Mouse (Mus musculus): ENCODE measurements around the gene Tal1. TPM values are rescaled to one million over a fixed set of nuclear protein-coding genes. Genes with fewer than 3 reads are reported as not detected.

Tal1 gene
- polyA plus RNA-seq, 1 experiment from 2014 or later, result 0.71 TPM

DNA sequence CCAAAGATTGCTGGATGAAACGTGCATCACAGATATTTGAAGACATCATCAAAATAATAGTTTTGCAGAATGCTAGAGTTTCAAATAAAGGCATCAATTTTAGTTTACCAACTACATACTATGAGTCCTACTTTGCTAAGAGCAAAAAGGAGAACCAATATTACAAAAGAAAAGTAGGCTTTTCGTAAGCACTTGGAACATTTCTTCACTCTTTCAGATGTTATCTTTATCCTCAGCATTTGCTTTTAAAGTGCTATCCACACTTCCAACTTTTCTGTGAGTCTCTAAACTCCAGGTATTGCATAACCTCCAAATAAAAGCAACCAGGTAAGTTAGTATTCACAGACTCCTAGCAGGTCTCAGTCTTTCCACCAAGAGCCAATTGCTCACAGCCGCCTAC, 63.4 kb downstream of the Tal1 start:
- Histone ChIP-seq H3K4me3 (replicated peaks) (no peak overlapping the region), H3K27me3 (no peaks in the 10 kb centered on the region)

GRCm38 (mm10) chr4:115121162-115121561, 64.9 kb downstream of the Tal1 start:
- Histone ChIP-seq H3K9me3 (replicated peaks) (no peaks in the 10 kb centered on the region), H3K27ac (replicated peaks) (no peak overlapping the region), H3K27me3 (no peaks in the 10 kb centered on the region), H3K4me1 (no peaks in the 10 kb centered on the region), H3K4me3 (replicated peaks) (no peak overlapping the region), H3K36me3 (no peaks in the 10 kb centered on the region), H3K9ac (no peak overlapping the region), H3K4me2 (replicated peaks) (no peak overlapping the region)
- 78% methylated on average over 2 of the region's 2 CpGs for WGBS
- ATAC-seq (ENCODE audit: insufficient number of reproducible peaks, low FRiP score, low TSS enrichment, low read depth), result no peak

More for the DNA sequence above, 63.4 kb downstream of the Tal1 start:
- no peaks in the 10 kb centered on the region for H3K36me3 ChIP-seq
- H3K27ac ChIP-seq (replicated peaks), result no peak overlapping the region
- H3K4me1 ChIP-seq, result no peaks in the 10 kb centered on the region
- H3K9me3 ChIP-seq (replicated peaks), result no peaks in the 10 kb centered on the region
- 83% methylated on average over 3 of the region's 3 CpGs for WGBS
- no peak overlapping the region for H3K9ac ChIP-seq
- ATAC-seq (ENCODE audit: insufficient number of reproducible peaks, low FRiP score, low TSS enrichment, low read depth), result no peak
- H3K4me2 ChIP-seq (replicated peaks), result no peak overlapping the region

Other genes starting within 250 kb of the Tal1 start
- gene Gm12830, start 234.7 kb upstream of the Tal1 start, polyA plus RNA-seq (2015; fragmentation: Nextera tagmentation; extraction: Ambion mirVana), result not detected in 2 replicates
- gene Foxd2, start 147.6 kb upstream of the Tal1 start, polyA plus RNA-seq (2015; fragmentation: Nextera tagmentation; extraction: Ambion mirVana), result 1.8 and 2.3 TPM in 2 replicates
- 0.20 TPM in 1 of 2 replicates, not detected in the other for gene Foxe3, start 130.4 kb upstream of the Tal1 start, polyA plus RNA-seq (2015; fragmentation: Nextera tagmentation; extraction: Ambion mirVana)
- gene Cmpk1, start 69.2 kb upstream of the Tal1 start, polyA plus RNA-seq (2015; fragmentation: Nextera tagmentation; extraction: Ambion mirVana), result 107 TPM in 2 replicates
- gene Stil, start 56.3 kb upstream of the Tal1 start, polyA plus RNA-seq (2015; fragmentation: Nextera tagmentation; extraction: Ambion mirVana), result 10.3 and 13.3 TPM in 2 replicates
- gene Pdzk1ip1, start 32.3 kb downstream of the Tal1 start, polyA plus RNA-seq (2015; fragmentation: Nextera tagmentation; extraction: Ambion mirVana), result 59.3 and 69.2 TPM in 2 replicates
- 0.07 and 0.15 TPM in 2 replicates for gene Cyp4x1, start 77.9 kb downstream of the Tal1 start, polyA plus RNA-seq (2015; fragmentation: Nextera tagmentation; extraction: Ambion mirVana)
- 0.11 and 0.24 TPM in 2 replicates for gene Cyp4a29, start 185.7 kb downstream of the Tal1 start, polyA plus RNA-seq (2015; fragmentation: Nextera tagmentation; extraction: Ambion mirVana)
- gene Cyp4a12a, start 242.6 kb downstream of the Tal1 start, polyA plus RNA-seq (2015; fragmentation: Nextera tagmentation; extraction: Ambion mirVana), result 3.0 and 5.8 TPM in 2 replicates

Data from embryonic facial prominence, embryonic 15.5 days (tissue).